Mouse (Mus musculus) heart, embryonic 12.5 days (tissue): ENCODE measurements around the gene Trmt1. TPM values are rescaled to one million over a fixed set of nuclear protein-coding genes. Genes with fewer than 3 reads are reported as not detected.

Experiments
- ATAC-seq: fragments of 200-750 bp; cut with Nextera tagmentation; 2 replicates; pipeline ENCODE4 v1.8.0; 2017; ENCODE audit warnings: moderate TSS enrichment, moderate library complexity; ENCODE audit not compliant: insufficient number of reproducible peaks, low FRiP score
- H3K27ac ChIP-seq: fragments of 300-500 bp; sonication (generic); 2 replicates; pipeline ENCODE4 v1.5.1; 2016; ENCODE audit warnings: mild to moderate bottlenecking, moderate library complexity; ENCODE audit not compliant: poor library complexity, severe bottlenecking
- H3K27me3 ChIP-seq: fragments of 300-500 bp; sonication (generic); replicated peaks from 2 replicates; pipeline ENCODE4 v1.6.1; 2016; ENCODE audit warnings: mild to moderate bottlenecking, moderate library complexity
- H3K36me3 ChIP-seq: fragments of 300-500 bp; sonication (generic); 2 replicates; pipeline ENCODE4 v1.6.1; 2016; ENCODE audit warnings: mild to moderate bottlenecking, moderate library complexity
- H3K4me1 ChIP-seq: fragments of 300-500 bp; sonication (generic); replicated peaks from 2 replicates; pipeline ENCODE4 v1.6.1; 2016; ENCODE audit warnings: mild to moderate bottlenecking
- H3K4me2 ChIP-seq: fragments of 300-500 bp; sonication (generic); 2 replicates; pipeline ENCODE4 v1.6.1; 2016; ENCODE audit warnings: mild to moderate bottlenecking, moderate library complexity
- H3K4me3 ChIP-seq: fragments of 300-500 bp; sonication (generic); 2 replicates; pipeline ENCODE4 v1.5.1; 2016; ENCODE audit warnings: mild to moderate bottlenecking
- H3K9ac ChIP-seq: fragments of 300-500 bp; sonication (generic); 2 replicates; pipeline ENCODE4 v1.6.1; 2016; ENCODE audit warnings: mild to moderate bottlenecking, moderate library complexity
- H3K9me3 ChIP-seq: fragments of 300-500 bp; sonication (generic); replicated peaks from 2 replicates; pipeline ENCODE4 v1.6.1; 2016; ENCODE audit warnings: mild to moderate bottlenecking, moderate library complexity
- WGBS: fragments of 180-500 bp; shearing (Covaris S2); methylation state at CpG from one replicate; pipeline ENCODE4 v1.1.7; 2016; 5-methylcytosine and 5-hydroxymethylcytosine counted together
- polyA plus RNA-seq: library from polyadenylated mRNA; unstranded; fragments of >200 nt; fragmentation: Nextera tagmentation; extraction: Ambion mirVana; gene quantifications from 2 replicates; pipeline ENCODE4 v1.2.1, GENCODE M21; 2016

Gene Trmt1
- polyA plus RNA-seq, 1 experiment from 2014 or later = 49.5 TPM

- Histone ChIP-seq H3K9me3 (no peaks in the 10 kb centered on the region), H3K36me3 (no peaks in the 10 kb centered on the region), H3K9ac (0 out of 2 replicates have a peak overlapping the region, but pooled peaks have one; percentile 43), H3K27ac (peak overlapping the region; percentile 73), H3K27me3 (peaks cover 66% of the 10 kb centered on the region), H3K4me1 (peaks cover 71% of the 10 kb centered on the region), H3K4me2 (peak overlapping the region; percentile 42), H3K4me3 (no peak overlapping the region)
- peak; percentile 47 for ATAC-seq
- 24% methylated on average over 11 of the region's 11 CpGs for WGBS
These were observed 26.0 kb downstream of the Trmt1 start for GRCm38 (mm10) chr8:84711933-84712758.

GRCm38 (mm10) chr8:84712759-84713120, 26.6 kb downstream of the Trmt1 start:
- no peak overlapping the region for H3K4me2 ChIP-seq
- H3K9ac ChIP-seq = no peak overlapping the region
- H3K9me3 ChIP-seq = no peaks in the 10 kb centered on the region
- ATAC-seq = no peak
- no peaks in the 10 kb centered on the region for H3K36me3 ChIP-seq
- H3K27ac ChIP-seq = peak overlapping the region; percentile 73
- peaks cover 66% of the 10 kb centered on the region for H3K27me3 ChIP-seq
- WGBS = 25% methylated on average over 3 of the region's 3 CpGs
- H3K4me3 ChIP-seq = no peak overlapping the region
- peaks cover 65% of the 10 kb centered on the region for H3K4me1 ChIP-seq

- Histone ChIP-seq H3K9ac (peak overlapping the region; percentile 44), H3K4me2 (no peak overlapping the region), H3K4me1 (peaks cover 59% of the 10 kb centered on the region), H3K4me3 (no peak overlapping the region), H3K27ac (peak overlapping the region; percentile 73), H3K9me3 (no peaks in the 10 kb centered on the region), H3K27me3 (peaks cover 67% of the 10 kb centered on the region), H3K36me3 (no peaks in the 10 kb centered on the region)
- no peak for ATAC-seq
- WGBS = 49% methylated on average over 4 of the region's 4 CpGs
These were observed 27.3 kb downstream of the Trmt1 start for GRCm38 (mm10) chr8:84713381-84713780.

- Histone ChIP-seq H3K9ac (0 out of 2 replicates have a peak overlapping the region, but pooled peaks have one; percentile 44), H3K36me3 (no peaks in the 10 kb centered on the region), H3K27me3 (peaks cover 67% of the 10 kb centered on the region), H3K27ac (peak overlapping the region; percentile 73), H3K4me3 (no peak overlapping the region), H3K4me2 (no peak overlapping the region), H3K4me1 (peaks cover 60% of the 10 kb centered on the region), H3K9me3 (no peaks in the 10 kb centered on the region)
- 68% methylated on average over 4 of the region's 4 CpGs for WGBS
- ATAC-seq = no peak
These were observed 28.1 kb downstream of the Trmt1 start for GRCm38 (mm10) chr8:84714161-84714560.

GRCm38 (mm10) chr8:84715893-84716468, 29.9 kb downstream of the Trmt1 start:
- H3K27ac ChIP-seq = peak overlapping the region; percentile 22; the same call in 1 of the 2 replicates
- H3K4me2 ChIP-seq = peak overlapping the region; percentile 49
- H3K27me3 ChIP-seq = peaks cover 71% of the 10 kb centered on the region
- ATAC-seq = no peak
- H3K9ac ChIP-seq = peak overlapping the region; percentile 33; the same call in 1 of the 2 replicates
- 10% methylated on average over 27 of the region's 27 CpGs for WGBS
- H3K4me3 ChIP-seq = peak overlapping the region; percentile 16
- H3K36me3 ChIP-seq = no peaks in the 10 kb centered on the region
- H3K9me3 ChIP-seq = no peaks in the 10 kb centered on the region
- peaks cover 60% of the 10 kb centered on the region for H3K4me1 ChIP-seq

GRCm38 (mm10) chr8:84716790-84717189, 30.7 kb downstream of the Trmt1 start:
- Histone ChIP-seq H3K4me1 (peaks cover 55% of the 10 kb centered on the region), H3K36me3 (peaks cover 5% of the 10 kb centered on the region; the same call in 1 of the 2 replicates), H3K4me3 (no peak overlapping the region), H3K9ac (no peak overlapping the region), H3K27me3 (peaks cover 67% of the 10 kb centered on the region), H3K27ac (no peak overlapping the region), H3K4me2 (no peak overlapping the region), H3K9me3 (no peaks in the 10 kb centered on the region)
- ATAC-seq = no peak
- 88% methylated on average over 11 of the region's 11 CpGs for WGBS

GRCm38 (mm10) chr8:84718476-84718875, 32.4 kb downstream of the Trmt1 start:
- H3K27me3 ChIP-seq = peaks cover 60% of the 10 kb centered on the region
- no peak overlapping the region for H3K27ac ChIP-seq
- no peak for ATAC-seq
- peaks cover 5% of the 10 kb centered on the region; the same call in 1 of the 2 replicates for H3K36me3 ChIP-seq
- no peaks in the 10 kb centered on the region for H3K9me3 ChIP-seq
- H3K9ac ChIP-seq = no peak overlapping the region
- 86% methylated on average over 5 of the region's 5 CpGs for WGBS
- H3K4me3 ChIP-seq = no peak overlapping the region
- H3K4me2 ChIP-seq = no peak overlapping the region
- H3K4me1 ChIP-seq = peaks cover 54% of the 10 kb centered on the region

GRCm38 (mm10) chr8:84718959-84719690, 33.0 kb downstream of the Trmt1 start:
- no peaks in the 10 kb centered on the region for H3K9me3 ChIP-seq
- H3K9ac ChIP-seq = no peak overlapping the region
- no peak overlapping the region for H3K4me3 ChIP-seq
- H3K4me1 ChIP-seq = peaks cover 54% of the 10 kb centered on the region
- H3K27ac ChIP-seq = no peak overlapping the region
- peaks cover 54% of the 10 kb centered on the region for H3K27me3 ChIP-seq
- ATAC-seq = no peak
- no peak overlapping the region for H3K4me2 ChIP-seq
- 74% methylated on average over 5 of the region's 5 CpGs for WGBS
- H3K36me3 ChIP-seq = peaks cover 5% of the 10 kb centered on the region; the same call in 1 of the 2 replicates

GRCm38 (mm10) chr8:84722530-84722849, 36.4 kb downstream of the Trmt1 start:
- Histone ChIP-seq H3K4me2 (peak overlapping the region; percentile 63), H3K36me3 (peaks cover 5% of the 10 kb centered on the region; the same call in 1 of the 2 replicates), H3K4me1 (peaks cover 73% of the 10 kb centered on the region), H3K9me3 (no peaks in the 10 kb centered on the region), H3K27me3 (peaks cover 25% of the 10 kb centered on the region), H3K4me3 (peak overlapping the region; percentile 33; the same call in 1 of the 2 replicates), H3K27ac (peak overlapping the region; percentile 96), H3K9ac (peak overlapping the region; percentile 71)
- ATAC-seq = peak; percentile 3; the same call in 1 of the 2 replicates
- 65% methylated on average over 6 of the region's 6 CpGs for WGBS

- peaks cover 20% of the 10 kb centered on the region for H3K27me3 ChIP-seq
- peaks cover 5% of the 10 kb centered on the region; the same call in 1 of the 2 replicates for H3K36me3 ChIP-seq
- peak within 1 kb of the TSS; percentile 96 for H3K27ac ChIP-seq
- peaks cover 78% of the 10 kb centered on the region for H3K4me1 ChIP-seq
- ATAC-seq = peak; percentile 85
- H3K9ac ChIP-seq = peak within 1 kb of the TSS; percentile 71
- WGBS = 11% methylated on average over 10 of the region's 10 CpGs
- H3K4me3 ChIP-seq = peak within 1 kb of the TSS; percentile 33
- no peaks in the 10 kb centered on the region for H3K9me3 ChIP-seq
- peak within 1 kb of the TSS; percentile 63 for H3K4me2 ChIP-seq
These were observed 36.9 kb downstream of the Trmt1 start, which contains the start of gene G430095P16Rik for GRCm38 (mm10) chr8:84722850-84723570. TSS of gene G430095P16Rik (plus strand) at chr8:84723007.
